Mouse (Mus musculus): ENCODE results near the gene Rnaseh2a.
"Not testable (repeated sequence)": the region's sequence is repeated elsewhere in the genome, so short reads cannot be mapped to it uniquely, and the experiment has no call there.

GRCm38 (mm10) chr8:84907979-84908378, 61.6 kb downstream of the Rnaseh2a start:
- TF ChIP-seq POLR2A (IDR thresholded peaks at IDR 0.05; ENCODE audit: control insufficient read depth, low read depth, low read length); CTCF (IDR thresholded peaks at IDR 0.05; ENCODE audit: control insufficient read depth, insufficient read depth, insufficient replicate concordance, low read depth, low read length): not testable (repeated sequence)
